Mouse (Mus musculus): ENCODE measurements at regions not wholly inside any gene's neighbourhood (a gene's known extent, or its start where the extent isn't known, plus 50 kb on each side); places are given as distances from the start of the nearest gene placed in this dataset.

DNA sequence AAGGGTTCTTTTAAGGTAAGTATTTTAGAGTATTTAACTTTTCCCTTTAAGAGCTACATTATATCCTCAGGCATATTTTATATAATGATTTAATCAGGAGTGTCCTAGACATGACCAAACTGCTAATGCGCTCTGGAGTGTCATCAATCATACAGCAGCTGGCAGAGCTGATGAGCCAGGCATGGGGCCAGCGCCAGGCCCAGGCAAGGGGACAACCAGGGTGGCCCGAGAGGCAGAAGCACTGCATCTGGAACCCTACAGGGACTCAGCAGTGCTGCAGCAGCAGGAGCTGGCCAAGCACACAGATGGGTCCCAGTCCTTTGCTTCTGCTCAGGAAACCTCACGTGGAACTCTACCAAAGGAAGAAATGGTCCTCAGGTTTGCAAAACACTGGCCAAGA lies 160.1 kb upstream of the Car8 start:
- TF ChIP-seq CTCF (IDR thresholded peaks at IDR 0.05; ENCODE audit: low read depth, low read length) (no peak), POLR2A (IDR thresholded peaks at IDR 0.05; ENCODE audit: borderline replicate concordance, low read depth, low read length) (no peak)

Data from bone marrow macrophage, adult 2 months (primary cell).